Mouse (Mus musculus): ENCODE measurements at regions not wholly inside any gene's neighbourhood (a gene's known extent, or its start where the extent isn't known, plus 50 kb on each side); places are given as distances from the start of the nearest gene placed in this dataset.
A peak's percentile ranks its signal among the peaks of the same experiment; 100 is the strongest.

DNA sequence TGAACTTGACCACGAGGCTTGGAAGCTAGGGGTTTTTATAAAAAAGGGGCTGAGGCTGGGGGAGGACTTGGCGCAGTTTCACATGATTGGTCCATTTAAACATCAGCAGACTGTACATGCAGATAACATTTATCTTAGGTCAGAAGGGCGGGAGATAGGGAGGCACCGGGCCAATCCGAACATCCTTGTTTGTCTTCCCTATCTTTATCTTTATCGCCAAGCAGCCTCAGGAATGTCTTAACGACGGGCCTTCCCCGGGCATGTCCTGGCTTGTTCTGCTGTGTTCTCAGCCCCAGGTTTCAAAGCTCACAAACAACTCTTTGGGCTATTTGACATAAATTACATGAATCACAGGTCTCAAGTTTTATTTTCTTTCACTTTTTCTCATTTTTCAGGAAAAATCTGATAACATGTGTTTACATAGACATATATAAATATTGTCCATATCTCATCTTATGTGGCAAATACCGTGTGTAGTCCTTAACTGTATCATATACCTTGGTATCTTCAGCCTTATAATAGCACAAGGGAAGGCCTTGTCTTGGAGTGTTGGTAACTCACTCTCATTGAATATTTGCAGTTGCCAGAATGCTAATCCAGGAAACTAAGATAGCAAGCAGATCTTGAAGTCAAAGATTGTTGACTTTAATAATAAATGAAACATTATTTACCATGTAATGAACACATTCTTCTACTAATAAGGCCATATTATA, 931.0 kb downstream of the A830018L16Rik start:
- Histone ChIP-seq H3K27me3 (no peaks in the 10 kb centered on the region), H3K9me3 (replicated peaks) (no peaks in the 10 kb centered on the region), H3K4me1 (replicated peaks) (no peaks in the 10 kb centered on the region), H3K4me3 (no peak overlapping the region), H3K9ac (no peak overlapping the region), H3K36me3 (no peaks in the 10 kb centered on the region), H3K27ac (peak overlapping the region; percentile 20), H3K4me2 (no peak overlapping the region)
- 41% methylated on average over 10 of the region's 10 CpGs for WGBS
- no peak for ATAC-seq (replicated peaks; ENCODE audit: insufficient number of reproducible peaks, insufficient read depth, low FRiP score, low read depth)

DNA sequence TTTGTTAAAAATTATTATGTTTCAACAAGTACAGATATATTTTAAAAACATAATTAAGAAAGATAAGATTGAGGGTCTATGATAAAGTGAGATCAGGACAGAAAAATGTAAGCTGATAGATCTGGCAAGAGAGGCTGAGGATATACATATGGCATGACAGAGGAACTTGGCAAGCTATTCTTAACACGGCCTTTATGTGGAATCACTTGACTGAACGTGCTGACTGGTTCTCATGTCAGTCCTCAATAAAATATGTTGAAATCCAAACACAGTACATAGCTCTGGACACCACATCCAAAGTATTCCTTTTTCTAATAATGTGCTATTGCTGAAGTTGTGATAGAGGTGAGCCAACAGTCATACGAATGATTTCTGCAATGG, 931.5 kb downstream of the A830018L16Rik start:
- no peaks in the 10 kb centered on the region for H3K4me1 ChIP-seq (replicated peaks)
- no peak overlapping the region for H3K4me3 ChIP-seq
- H3K9ac ChIP-seq = no peak overlapping the region
- no peaks in the 10 kb centered on the region for H3K36me3 ChIP-seq
- peak; percentile 81 for ATAC-seq (replicated peaks; ENCODE audit: insufficient number of reproducible peaks, insufficient read depth, low FRiP score, low read depth)
- no peak overlapping the region for H3K4me2 ChIP-seq
- H3K27me3 ChIP-seq = no peaks in the 10 kb centered on the region
- no peaks in the 10 kb centered on the region for H3K9me3 ChIP-seq (replicated peaks)
- WGBS = 45% methylated on average over 3 of the region's 3 CpGs
- H3K27ac ChIP-seq = no peak overlapping the region

DNA sequence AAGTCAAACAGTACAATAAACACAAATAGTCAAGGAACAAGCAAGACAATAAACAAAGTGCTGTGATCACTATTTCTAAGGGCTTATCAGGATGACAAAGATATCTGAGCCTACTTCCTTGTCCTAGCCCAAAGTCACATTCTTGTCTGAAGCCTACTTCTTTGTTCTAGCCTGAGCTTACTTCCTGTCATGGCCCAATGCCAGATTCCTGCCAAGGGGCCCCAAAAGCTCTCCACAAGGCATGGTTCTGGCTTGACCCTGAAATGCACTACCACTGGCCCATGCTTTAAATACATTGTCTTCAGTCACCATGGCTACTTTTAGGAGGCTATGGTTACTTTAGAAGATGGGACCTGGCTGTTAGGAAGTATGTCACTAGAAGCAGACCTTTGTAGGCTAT, 940.6 kb downstream of the A830018L16Rik start:
- H3K4me2 ChIP-seq = no peak overlapping the region
- H3K4me3 ChIP-seq = no peak overlapping the region
- H3K27ac ChIP-seq = no peak overlapping the region
- no peak overlapping the region for H3K9ac ChIP-seq
- H3K36me3 ChIP-seq = no peaks in the 10 kb centered on the region
- no peak for ATAC-seq (replicated peaks; ENCODE audit: insufficient number of reproducible peaks, insufficient read depth, low FRiP score, low read depth)
- no peaks in the 10 kb centered on the region for H3K9me3 ChIP-seq (replicated peaks)
- H3K4me1 ChIP-seq (replicated peaks) = no peaks in the 10 kb centered on the region
- H3K27me3 ChIP-seq = no peaks in the 10 kb centered on the region

DNA sequence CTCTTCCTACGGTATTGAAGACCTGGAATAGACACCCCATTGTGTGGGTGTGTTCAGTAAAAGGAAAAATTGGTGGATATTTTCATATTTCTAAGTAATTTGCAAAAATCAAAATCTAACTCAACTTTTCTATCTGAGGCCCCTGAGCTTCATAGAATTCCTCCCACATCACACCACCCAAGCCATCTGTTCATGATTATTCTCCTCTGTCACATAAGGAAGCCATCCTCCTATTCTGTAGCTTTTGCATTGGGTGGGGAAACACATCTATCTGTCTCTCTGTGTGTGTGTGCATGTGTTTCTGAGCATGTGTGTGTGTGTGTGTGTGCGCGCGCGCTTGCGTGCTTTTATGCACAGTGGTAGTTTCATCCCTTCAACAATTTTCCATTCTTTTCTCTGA, 954.0 kb downstream of the A830018L16Rik start:
- Histone ChIP-seq H3K27ac (no peak overlapping the region), H3K36me3 (no peaks in the 10 kb centered on the region), H3K27me3 (no peaks in the 10 kb centered on the region), H3K4me2 (no peak overlapping the region), H3K9ac (no peak overlapping the region), H3K4me3 (no peak overlapping the region), H3K4me1 (replicated peaks) (no peaks in the 10 kb centered on the region), H3K9me3 (replicated peaks) (no peaks in the 10 kb centered on the region)
- ATAC-seq (replicated peaks; ENCODE audit: insufficient number of reproducible peaks, insufficient read depth, low FRiP score, low read depth) = no peak
- WGBS = 93% methylated on average over 6 of the region's 6 CpGs

DNA sequence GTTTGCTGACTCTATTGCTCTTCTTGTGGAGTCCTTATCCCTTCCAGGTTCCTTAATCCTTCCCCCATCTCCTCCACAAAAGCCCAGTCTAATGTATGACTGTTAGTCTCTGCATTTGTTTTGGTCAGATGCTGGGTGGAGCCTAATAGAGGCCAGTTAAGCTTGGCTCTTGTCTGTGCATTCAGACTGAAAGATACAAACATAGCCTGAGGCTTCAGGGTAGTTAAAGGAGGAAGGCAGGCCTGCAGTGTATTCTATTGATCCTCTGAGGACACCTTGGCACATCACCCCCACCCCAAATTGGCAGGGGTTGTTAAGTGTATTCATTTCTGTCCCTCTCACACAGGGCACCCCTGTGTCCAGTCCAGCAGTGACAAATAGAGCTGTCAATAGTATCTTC, 959.1 kb downstream of the A830018L16Rik start:
- no peak overlapping the region for H3K9ac ChIP-seq
- H3K27ac ChIP-seq = no peak overlapping the region
- H3K4me1 ChIP-seq (replicated peaks) = no peaks in the 10 kb centered on the region
- H3K9me3 ChIP-seq (replicated peaks) = no peaks in the 10 kb centered on the region
- no peaks in the 10 kb centered on the region for H3K36me3 ChIP-seq
- no peak overlapping the region for H3K4me2 ChIP-seq
- no peaks in the 10 kb centered on the region for H3K27me3 ChIP-seq
- no peak for ATAC-seq (replicated peaks; ENCODE audit: insufficient number of reproducible peaks, insufficient read depth, low FRiP score, low read depth)
- no peak overlapping the region for H3K4me3 ChIP-seq

DNA sequence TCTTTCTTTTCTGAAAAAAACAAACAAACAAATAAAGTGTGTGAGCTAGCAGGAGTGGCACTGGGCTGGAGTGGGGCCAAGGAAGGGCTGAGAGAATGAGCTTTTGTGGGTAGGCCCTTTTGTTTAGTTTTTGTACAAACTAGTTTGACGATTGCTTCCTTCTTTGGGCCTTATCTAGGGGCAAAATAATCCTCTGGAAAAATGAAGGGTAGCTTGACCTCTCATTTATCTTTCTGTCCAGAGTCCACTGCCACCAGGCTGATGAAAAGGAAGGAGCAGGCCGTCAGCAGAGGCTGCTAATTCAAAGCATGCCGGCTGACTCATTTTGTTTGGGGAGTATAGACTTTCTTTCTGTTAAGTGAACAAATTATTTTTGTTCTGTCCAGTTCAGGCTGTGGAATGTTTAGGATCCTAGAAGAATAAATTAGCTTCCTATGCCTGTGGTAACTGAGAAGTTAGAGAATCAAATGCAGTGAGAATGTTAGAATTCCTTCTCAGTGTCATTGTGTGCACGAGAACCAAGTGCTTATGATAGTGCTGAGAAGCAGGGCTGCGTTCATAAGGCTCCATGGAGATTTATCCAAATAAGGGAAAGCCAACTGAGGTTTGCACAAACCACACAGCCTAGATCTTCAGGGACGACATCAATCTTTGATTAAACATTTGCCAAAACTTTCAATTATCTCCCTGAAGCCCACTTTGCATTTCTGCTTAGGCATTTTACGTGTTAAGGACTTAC, 984.4 kb downstream of the A830018L16Rik start:
- no peaks in the 10 kb centered on the region for H3K27me3 ChIP-seq
- H3K4me3 ChIP-seq = no peak overlapping the region
- peak overlapping the region; percentile 51 for H3K27ac ChIP-seq
- H3K4me2 ChIP-seq = no peak overlapping the region
- no peak for ATAC-seq (replicated peaks; ENCODE audit: insufficient number of reproducible peaks, insufficient read depth, low FRiP score, low read depth)
- H3K9ac ChIP-seq = no peak overlapping the region
- no peaks in the 10 kb centered on the region for H3K36me3 ChIP-seq
- H3K4me1 ChIP-seq (replicated peaks) = peaks cover 9% of the 10 kb centered on the region
- no peaks in the 10 kb centered on the region for H3K9me3 ChIP-seq (replicated peaks)
- 18% methylated on average over 7 of the region's 7 CpGs for WGBS

DNA sequence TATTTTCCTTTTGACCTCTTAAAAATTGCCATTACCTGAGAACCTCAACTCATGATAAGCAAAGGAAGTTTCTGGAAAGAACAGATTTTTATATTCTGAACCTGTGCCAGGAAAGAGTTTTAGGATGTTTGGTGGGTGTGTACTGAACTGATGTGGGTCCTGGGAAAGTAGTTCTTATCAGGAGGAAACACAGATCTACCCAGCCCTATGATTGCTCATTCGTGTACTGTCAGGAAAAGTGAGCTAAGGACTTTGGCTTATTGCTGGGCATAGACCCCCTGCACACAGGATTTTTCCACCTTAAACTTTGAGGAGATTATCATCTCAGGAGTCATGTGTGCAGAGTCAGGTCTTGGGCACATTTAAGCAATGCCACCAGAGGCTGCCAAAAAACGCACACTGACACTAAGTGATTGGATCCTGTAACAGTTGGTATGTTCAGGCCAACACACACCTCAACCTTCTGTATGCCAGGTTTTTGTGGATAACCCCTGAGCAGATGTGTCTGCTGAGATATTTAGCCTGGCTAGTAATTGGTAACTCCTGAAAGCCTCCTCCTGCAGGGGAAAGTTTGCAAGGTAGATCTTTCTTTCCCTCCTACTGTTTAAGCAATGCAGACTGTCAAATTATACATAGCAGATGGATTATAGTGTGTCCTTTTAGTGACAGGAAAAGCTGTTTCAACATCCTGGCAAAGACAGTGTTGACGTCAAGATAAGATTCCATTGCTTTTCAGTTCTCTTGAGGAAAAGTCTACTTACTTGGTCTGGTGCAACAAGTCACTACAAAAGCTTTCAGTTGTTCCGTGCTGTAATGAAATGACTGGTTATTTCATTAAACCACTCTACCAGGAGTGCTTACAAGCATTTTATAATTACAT, 991.7 kb downstream of the A830018L16Rik start:
- no peaks in the 10 kb centered on the region for H3K36me3 ChIP-seq
- peaks cover 9% of the 10 kb centered on the region for H3K4me1 ChIP-seq (replicated peaks)
- H3K27ac ChIP-seq = peak overlapping the region; percentile 39
- peak; percentile 81; the same call in 1 of the 2 replicates for ATAC-seq (replicated peaks; ENCODE audit: insufficient number of reproducible peaks, insufficient read depth, low FRiP score, low read depth)
- H3K27me3 ChIP-seq = no peaks in the 10 kb centered on the region
- H3K9me3 ChIP-seq (replicated peaks) = no peaks in the 10 kb centered on the region
- H3K9ac ChIP-seq = no peak overlapping the region
- H3K4me2 ChIP-seq = no peak overlapping the region
- H3K4me3 ChIP-seq = no peak overlapping the region
- WGBS = 39% methylated on average over 4 of the region's 4 CpGs

DNA sequence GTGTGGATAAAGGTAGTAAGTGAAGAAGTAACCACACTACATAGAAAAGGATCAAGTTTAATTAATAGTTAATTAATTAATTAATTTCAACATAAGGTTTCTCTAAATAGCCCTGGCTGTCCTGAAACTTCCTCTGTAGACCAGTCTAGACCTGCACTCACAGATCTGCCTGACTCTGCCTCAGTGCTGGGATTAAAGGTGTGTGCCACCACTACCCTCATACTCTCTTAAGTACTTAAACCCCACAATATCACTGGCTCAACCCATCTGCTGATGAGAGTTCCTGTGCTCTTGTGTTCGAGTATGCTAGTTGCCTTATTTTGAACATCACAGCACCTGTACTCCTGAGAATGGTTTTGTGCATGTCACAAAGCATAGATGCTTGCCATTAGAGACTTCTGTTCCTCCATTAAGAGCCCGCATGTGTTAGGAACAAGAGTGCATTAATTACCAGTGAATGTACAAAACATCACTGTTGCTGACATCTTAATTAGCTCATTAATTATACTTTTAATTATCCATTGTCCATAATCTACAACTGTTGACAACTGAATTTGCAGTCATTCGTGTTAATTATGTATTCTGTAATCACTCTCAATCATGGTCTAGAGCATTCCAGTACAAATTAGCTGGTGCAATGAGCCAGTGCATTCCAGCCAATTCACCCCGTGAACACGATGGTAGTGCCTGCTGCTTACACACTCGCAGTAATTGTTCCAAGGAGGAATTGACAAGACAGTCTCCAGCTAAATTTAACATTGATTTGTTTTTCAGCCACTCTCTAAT, 996.0 kb downstream of the A830018L16Rik start:
- Histone ChIP-seq H3K9me3 (replicated peaks) (no peaks in the 10 kb centered on the region), H3K27ac (no peak overlapping the region), H3K36me3 (no peaks in the 10 kb centered on the region), H3K4me3 (no peak overlapping the region), H3K4me1 (replicated peaks) (peaks cover 9% of the 10 kb centered on the region), H3K9ac (no peak overlapping the region), H3K27me3 (no peaks in the 10 kb centered on the region), H3K4me2 (no peak overlapping the region)
- ATAC-seq (replicated peaks; ENCODE audit: insufficient number of reproducible peaks, insufficient read depth, low FRiP score, low read depth) = no peak
- 82% methylated on average over 6 of the region's 6 CpGs for WGBS

DNA sequence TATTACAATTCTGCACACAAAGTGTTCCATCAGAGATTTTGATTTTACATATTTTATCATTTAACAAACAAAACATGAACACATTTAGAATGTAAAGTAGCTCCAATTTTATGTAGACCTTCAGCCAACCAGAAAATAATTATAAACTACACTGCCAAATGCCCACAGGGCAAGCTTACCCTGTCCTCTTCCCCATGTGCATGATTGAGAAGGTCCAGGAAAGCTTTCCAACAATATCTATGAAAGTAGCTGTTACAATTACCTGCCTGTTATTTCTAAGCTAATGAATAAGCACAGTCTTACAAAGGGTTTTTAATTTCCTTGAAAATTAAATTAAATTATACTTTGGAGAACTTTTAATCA, 996.6 kb downstream of the A830018L16Rik start:
- Histone ChIP-seq H3K9ac (no peak overlapping the region), H3K27ac (no peak overlapping the region), H3K9me3 (replicated peaks) (no peaks in the 10 kb centered on the region), H3K27me3 (no peaks in the 10 kb centered on the region), H3K4me1 (replicated peaks) (peaks cover 8% of the 10 kb centered on the region), H3K36me3 (no peaks in the 10 kb centered on the region), H3K4me3 (no peak overlapping the region), H3K4me2 (no peak overlapping the region)
- no peak for ATAC-seq (replicated peaks; ENCODE audit: insufficient number of reproducible peaks, insufficient read depth, low FRiP score, low read depth)

DNA sequence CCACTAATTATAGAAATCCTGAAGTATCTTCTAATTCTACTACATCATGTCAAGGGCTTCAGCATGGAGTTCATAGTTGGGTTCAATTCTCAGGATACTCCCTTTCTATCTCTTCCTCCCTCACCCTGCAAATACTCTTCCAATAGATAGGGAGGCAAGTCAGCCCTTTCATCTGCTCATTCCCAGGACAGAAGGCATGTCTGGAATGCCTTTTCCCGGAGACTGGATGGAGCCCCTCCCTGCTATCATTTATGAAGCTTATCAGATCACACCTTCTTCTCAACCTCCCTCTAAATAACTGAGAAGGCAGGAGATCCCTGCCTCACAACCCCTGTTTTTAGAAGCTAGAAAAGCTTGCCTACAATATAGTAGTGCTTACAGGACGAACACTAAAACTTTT, 1010.6 kb downstream of the A830018L16Rik start:
- no peak overlapping the region for H3K27ac ChIP-seq

DNA sequence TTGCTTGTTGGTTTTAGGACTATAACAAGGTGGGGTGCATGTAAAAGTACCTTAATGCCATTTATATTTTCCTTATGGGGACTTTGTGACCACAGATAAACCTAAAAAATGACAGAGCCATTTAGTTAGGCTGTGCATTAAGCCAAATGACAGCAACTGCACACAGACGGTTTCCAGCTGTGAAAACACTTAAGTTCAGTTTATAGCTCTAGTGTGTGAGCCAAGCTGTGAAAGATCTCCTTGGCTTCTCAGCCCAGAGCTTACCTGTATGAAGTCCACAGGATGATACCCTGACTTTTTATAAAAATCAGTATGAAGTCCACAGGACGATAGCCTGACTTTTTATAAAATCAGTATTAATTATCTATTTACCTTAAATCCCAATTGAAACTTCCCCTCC, 1024.0 kb downstream of the A830018L16Rik start:
- Histone ChIP-seq H3K9me3 (replicated peaks) (no peaks in the 10 kb centered on the region), H3K4me2 (no peak overlapping the region), H3K9ac (no peak overlapping the region), H3K27ac (no peak overlapping the region), H3K36me3 (no peaks in the 10 kb centered on the region), H3K27me3 (no peaks in the 10 kb centered on the region), H3K4me3 (no peak overlapping the region), H3K4me1 (replicated peaks) (no peaks in the 10 kb centered on the region)
- ATAC-seq (replicated peaks; ENCODE audit: insufficient number of reproducible peaks, insufficient read depth, low FRiP score, low read depth) = no peak
- WGBS = 41% methylated on average over 2 of the region's 2 CpGs

More for the DNA sequence above, 1010.6 kb downstream of the A830018L16Rik start:
- no peak overlapping the region for H3K9ac ChIP-seq
- no peak overlapping the region for H3K4me2 ChIP-seq
- 28% methylated on average over 2 of the region's 2 CpGs for WGBS
- H3K4me3 ChIP-seq = no peak overlapping the region
- 0 out of 2 replicates have a peak, but pooled peaks cover 2% of the 10 kb centered on the region for H3K4me1 ChIP-seq (replicated peaks)
- no peaks in the 10 kb centered on the region for H3K36me3 ChIP-seq
- H3K27me3 ChIP-seq = no peaks in the 10 kb centered on the region
- ATAC-seq (replicated peaks; ENCODE audit: insufficient number of reproducible peaks, insufficient read depth, low FRiP score, low read depth) = peak; percentile 64; the same call in 1 of the 2 replicates
- H3K9me3 ChIP-seq (replicated peaks) = no peaks in the 10 kb centered on the region

All from heart, embryonic 15.5 days (tissue).